Mouse (Mus musculus) lung, adult 18-20 months (tissue): ENCODE measurements around the gene Ermard.
A peak's percentile ranks its signal among the peaks of the same experiment; 100 is the strongest.

Experiments
- DNase-seq, 2 experiments: peaks; one replicate each; pipeline ENCODE4 v3.0.0; 2022; ENCODE audit warnings: mixed read lengths in 2 of 2

The Ermard gene

GRCm38 (mm10) chr17:15129630-15130287 lies 88.8 kb downstream of the Ermard start:
- peak in 1 of 2 experiments; percentile 14 for DNase-seq

DNA sequence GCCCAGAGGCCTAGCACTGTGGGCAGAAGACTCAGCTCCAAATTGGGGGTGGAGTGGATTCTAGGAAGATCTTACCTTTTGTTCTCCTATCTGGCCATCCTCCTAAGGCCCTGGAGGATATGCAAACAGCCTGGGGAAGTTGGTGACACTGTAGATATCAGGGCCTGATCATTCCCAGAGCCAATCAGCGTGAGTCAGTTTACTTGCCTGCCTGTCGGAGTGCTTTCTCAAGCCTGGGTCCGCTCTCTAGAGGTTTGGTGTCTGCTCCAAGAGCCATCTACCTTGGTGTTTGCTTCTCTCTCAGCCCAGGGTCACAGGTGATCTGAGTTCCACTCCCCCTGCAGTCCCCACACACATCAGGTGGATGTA lies 89.3 kb downstream of the Ermard start:
- DNase-seq = no peak

GRCm38 (mm10) chr17:15134905-15135669 lies 94.1 kb downstream of the Ermard start:
- no peak for DNase-seq

DNA sequence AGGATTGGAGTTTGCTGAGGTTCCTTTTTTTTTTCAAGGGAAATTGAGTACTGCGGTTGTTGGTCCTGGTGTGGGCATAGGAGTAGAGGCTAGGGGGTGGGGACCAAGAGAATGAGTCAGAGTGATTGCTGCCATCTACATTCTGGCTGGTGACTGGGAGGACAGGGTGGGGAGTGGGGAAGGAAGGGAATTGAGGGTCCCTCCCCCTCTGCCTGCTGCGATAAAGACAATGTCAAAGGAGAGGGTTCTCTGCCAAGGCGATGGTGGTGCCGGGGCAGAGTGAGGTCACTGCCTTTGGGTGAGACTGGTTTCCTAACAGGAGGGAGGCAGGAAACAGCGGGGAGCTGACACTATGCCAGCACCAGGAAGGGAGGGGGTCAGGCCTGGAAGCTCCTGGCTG lies 96.4 kb downstream of the Ermard start:
- DNase-seq = peak; percentile 86 to 89
